Mouse (Mus musculus): Measurements from ENCODE around the gene Ppp4c. TPM values are rescaled to one million over a fixed set of nuclear protein-coding genes. Genes with fewer than 3 reads are reported as not detected.
"Not testable (repeated sequence)": the region's sequence is repeated elsewhere in the genome, so short reads cannot be mapped to it uniquely, and the experiment has no call there.

Ppp4c gene
- polyA plus RNA-seq, 2 experiments: 238 to 268 TPM

DNA sequence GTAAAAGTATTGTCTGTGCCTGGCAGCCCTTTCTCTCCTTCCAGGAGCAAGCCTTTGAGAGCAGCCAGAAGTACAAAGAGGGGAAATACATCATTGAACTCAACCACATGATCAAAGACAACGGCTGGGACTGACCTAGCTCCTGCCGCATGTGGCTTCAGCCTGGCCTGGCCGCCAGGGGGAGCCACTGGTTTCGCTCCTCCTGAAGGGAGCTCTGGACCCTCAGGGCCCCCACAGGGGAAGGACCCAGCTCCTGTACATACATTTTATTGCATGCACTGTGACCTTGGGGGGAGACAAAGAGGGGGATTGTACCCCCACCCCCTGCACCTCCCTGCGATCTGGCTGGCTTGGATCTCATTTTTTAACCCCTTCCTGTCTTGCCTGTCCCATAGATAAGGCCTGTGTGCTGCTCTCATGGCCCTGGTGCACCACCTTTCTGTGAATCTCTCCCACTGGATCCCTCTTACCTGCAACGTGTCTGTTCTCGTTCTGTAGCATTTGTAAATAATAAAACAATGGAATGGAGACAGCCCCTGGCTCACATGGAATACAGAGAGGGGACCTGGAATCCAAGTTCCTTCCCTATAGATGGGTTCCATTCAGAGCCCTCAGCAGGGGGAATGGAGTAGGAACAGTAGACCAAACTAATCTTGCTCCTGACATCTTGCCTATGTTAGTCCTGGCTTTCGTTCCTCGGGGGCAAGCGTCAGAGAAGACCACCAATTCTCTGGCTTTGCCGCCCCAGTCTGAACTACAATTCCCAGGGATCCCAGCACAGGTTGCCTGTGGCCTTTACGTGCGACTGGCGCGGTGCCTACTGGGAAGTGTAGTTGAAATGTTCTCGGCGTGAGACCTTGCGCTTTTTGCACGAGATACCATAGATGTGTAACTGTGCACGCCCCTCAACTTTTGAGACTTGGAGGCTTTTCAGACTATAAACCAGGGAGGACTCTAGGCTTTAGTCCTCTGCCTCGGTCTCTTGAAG, 12.0 kb downstream of the Ppp4c start:
- Histone ChIP-seq H3K9ac (ENCODE audit: low read depth, low read length, severe bottlenecking) (peak overlapping the region; percentile 59), H3K4me1 (ENCODE audit: control insufficient read depth, insufficient read depth, low read length) (peaks cover 39% of the 10 kb centered on the region), H3K4me2 (replicated peaks; ENCODE audit: low read depth, low read length, severe bottlenecking) (peak overlapping the region; percentile 94), H3K4me3 (replicated peaks; ENCODE audit: low read length) (peak overlapping the region; percentile 45), H3K36me3 (ENCODE audit: control insufficient read depth, insufficient read depth, low read length) (peaks cover 23% of the 10 kb centered on the region), H3K27me3 (ENCODE audit: control insufficient read depth, insufficient read depth, low read length) (no peaks in the 10 kb centered on the region), H3K27ac (replicated peaks; ENCODE audit: low read depth, low read length) (peak overlapping the region; percentile 55), H3K9me3 (ENCODE audit: control insufficient read depth, low read length) (no peaks in the 10 kb centered on the region)
- under 1% methylated on average over 21 of the region's 21 CpGs for WGBS
- TF ChIP-seq POLR2A (IDR thresholded peaks at IDR 0.05; ENCODE audit: borderline replicate concordance, extremely low read depth, insufficient read depth, insufficient read length): no peak
- ATAC-seq (ENCODE audit: low FRiP score, low read depth) (peak; percentile 66), DNase-seq (ENCODE audit: low spot score) (peak; percentile 91)

GRCm38 (mm10) chr7:126779101-126779500, 13.2 kb downstream of the Ppp4c start:
- H3K4me3 ChIP-seq (replicated peaks; ENCODE audit: low read length); H3K27ac ChIP-seq (replicated peaks; ENCODE audit: low read depth, low read length); H3K4me2 ChIP-seq (replicated peaks; ENCODE audit: low read depth, low read length, severe bottlenecking); ATAC-seq (ENCODE audit: low FRiP score, low read depth); H3K9ac ChIP-seq (ENCODE audit: low read depth, low read length, severe bottlenecking); H3K27me3 ChIP-seq (ENCODE audit: control insufficient read depth, insufficient read depth, low read length); H3K9me3 ChIP-seq (ENCODE audit: control insufficient read depth, low read length); DNase-seq (ENCODE audit: low spot score): not testable (repeated sequence)
- 90% methylated on average over 7 of the region's 7 CpGs for WGBS
- Histone ChIP-seq H3K36me3 (ENCODE audit: control insufficient read depth, insufficient read depth, low read length) (peaks cover 11% of the 10 kb centered on the region), H3K4me1 (ENCODE audit: control insufficient read depth, insufficient read depth, low read length) (peaks cover 39% of the 10 kb centered on the region)

- Histone ChIP-seq H3K4me2 (replicated peaks; ENCODE audit: low read depth, low read length, severe bottlenecking) (no peak overlapping the region), H3K9me3 (ENCODE audit: control insufficient read depth, low read length) (no peaks in the 10 kb centered on the region), H3K27ac (replicated peaks; ENCODE audit: low read depth, low read length) (no peak overlapping the region), H3K36me3 (ENCODE audit: control insufficient read depth, insufficient read depth, low read length) (peaks cover 7% of the 10 kb centered on the region; the same call in 1 of the 2 replicates), H3K9ac (ENCODE audit: low read depth, low read length, severe bottlenecking) (no peak overlapping the region), H3K4me1 (ENCODE audit: control insufficient read depth, insufficient read depth, low read length) (peaks cover 39% of the 10 kb centered on the region), H3K4me3 (replicated peaks; ENCODE audit: low read length) (no peak overlapping the region), H3K27me3 (ENCODE audit: control insufficient read depth, insufficient read depth, low read length) (no peaks in the 10 kb centered on the region)
- ATAC-seq (ENCODE audit: low FRiP score, low read depth) (no peak), DNase-seq (ENCODE audit: low spot score) (no peak)
- WGBS: 96% methylated on average over 3 of the region's 3 CpGs
- TF ChIP-seq POLR2A (IDR thresholded peaks at IDR 0.05; ENCODE audit: borderline replicate concordance, extremely low read depth, insufficient read depth, insufficient read length): no peak
Observed at GRCm38 (mm10) chr7:126778147-126778546, 14.1 kb downstream of the Ppp4c start.

DNA sequence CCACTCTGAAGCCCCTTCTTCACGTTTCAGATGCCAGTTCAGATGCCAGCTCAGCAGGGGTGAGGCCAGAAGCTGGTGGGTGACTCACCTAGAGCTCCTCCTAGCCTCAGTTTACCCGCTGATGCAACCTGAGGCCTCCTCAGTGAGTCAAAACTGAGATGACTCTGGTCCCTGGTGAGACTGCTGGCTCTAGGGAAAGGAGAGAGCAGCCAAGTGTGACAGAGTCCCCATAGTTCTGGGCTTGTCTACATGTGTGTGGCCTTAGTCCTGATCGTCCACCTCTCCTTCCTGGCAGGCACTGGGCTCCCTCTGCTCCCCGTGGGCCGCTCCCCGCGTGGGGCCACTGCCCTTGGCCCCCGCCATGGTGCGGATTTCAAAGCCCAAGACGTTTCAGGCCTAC, 14.8 kb downstream of the Ppp4c start:
- Histone ChIP-seq H3K27ac (replicated peaks; ENCODE audit: low read depth, low read length) (peak overlapping the region; percentile 81; the same call in 1 of the 2 replicates), H3K9ac (ENCODE audit: low read depth, low read length, severe bottlenecking) (peak overlapping the region; percentile 77), H3K36me3 (ENCODE audit: control insufficient read depth, insufficient read depth, low read length) (peaks cover 7% of the 10 kb centered on the region; the same call in 1 of the 2 replicates), H3K4me2 (replicated peaks; ENCODE audit: low read depth, low read length, severe bottlenecking) (peak overlapping the region; percentile 95), H3K27me3 (ENCODE audit: control insufficient read depth, insufficient read depth, low read length) (no peaks in the 10 kb centered on the region), H3K4me1 (ENCODE audit: control insufficient read depth, insufficient read depth, low read length) (peaks cover 39% of the 10 kb centered on the region), H3K9me3 (ENCODE audit: control insufficient read depth, low read length) (no peaks in the 10 kb centered on the region), H3K4me3 (replicated peaks; ENCODE audit: low read length) (peak overlapping the region; percentile 62)
- no peak for DNase-seq (ENCODE audit: low spot score)
- ATAC-seq (ENCODE audit: low FRiP score, low read depth): no peak
- no peak for TF ChIP-seq POLR2A (IDR thresholded peaks at IDR 0.05; ENCODE audit: borderline replicate concordance, extremely low read depth, insufficient read depth, insufficient read length)
- WGBS: 59% methylated on average over 10 of the region's 10 CpGs

DNA sequence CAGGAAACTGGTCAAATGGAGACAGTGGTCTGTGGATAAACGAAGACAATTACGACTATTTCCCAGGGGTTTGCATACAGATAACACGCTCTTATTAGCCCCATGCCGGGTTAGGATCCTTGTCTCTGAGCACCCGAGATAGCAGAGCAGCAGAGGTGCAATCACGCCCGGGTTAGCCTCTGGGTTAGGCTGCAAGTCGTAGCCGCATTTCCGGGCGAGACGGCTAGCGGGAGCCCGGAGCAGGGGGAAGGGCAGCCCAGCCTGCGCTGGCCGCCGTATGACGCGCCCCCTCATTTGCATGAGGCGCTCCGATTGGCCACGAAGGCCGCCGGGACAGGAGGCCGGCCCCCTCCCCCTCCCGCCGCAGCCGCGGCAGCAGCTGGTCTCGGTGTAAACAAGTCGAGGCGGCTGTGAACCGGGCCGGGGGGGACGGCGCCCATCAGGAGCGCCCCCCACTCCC, 15.7 kb downstream of the Ppp4c start, which contains the start of gene Ypel3:
Gene Ypel3 (plus strand): TSS at position 358 of the 460 bp plus-strand sequence.
- 0% methylated on average over 27 of the region's 37 CpGs for WGBS
- peak; percentile 83; the same call in 1 of the 2 replicates for TF ChIP-seq POLR2A (IDR thresholded peaks at IDR 0.05; ENCODE audit: borderline replicate concordance, extremely low read depth, insufficient read depth, insufficient read length)

More for the DNA sequence above, 15.7 kb downstream of the Ppp4c start, which contains the start of gene Ypel3:
- Histone ChIP-seq H3K36me3 (ENCODE audit: control insufficient read depth, insufficient read depth, low read length) (peaks cover 7% of the 10 kb centered on the region), H3K9me3 (ENCODE audit: control insufficient read depth, low read length) (no peaks in the 10 kb centered on the region), H3K27me3 (ENCODE audit: control insufficient read depth, insufficient read depth, low read length) (no peaks in the 10 kb centered on the region), H3K4me2 (replicated peaks; ENCODE audit: low read depth, low read length, severe bottlenecking) (peak within 1 kb of the TSS; percentile 95), H3K4me3 (replicated peaks; ENCODE audit: low read length) (peak within 1 kb of the TSS; percentile 62), H3K27ac (replicated peaks; ENCODE audit: low read depth, low read length) (peak within 1 kb of the TSS; percentile 81), H3K4me1 (ENCODE audit: control insufficient read depth, insufficient read depth, low read length) (peaks cover 38% of the 10 kb centered on the region), H3K9ac (ENCODE audit: low read depth, low read length, severe bottlenecking) (peak within 1 kb of the TSS; percentile 77)
- DNase-seq (ENCODE audit: low spot score): peak; percentile 87
- peak; percentile 94 for ATAC-seq (ENCODE audit: low FRiP score, low read depth)

Data from limb, embryonic 14.5 days (tissue).